Mouse (Mus musculus): ENCODE results near the gene Zfp503. TPM values are rescaled to one million over a fixed set of nuclear protein-coding genes. Genes with fewer than 3 reads are reported as not detected.

The Zfp503 gene
- polyA plus RNA-seq, 1 experiment from 2014 or later, result 41.4 TPM

DNA sequence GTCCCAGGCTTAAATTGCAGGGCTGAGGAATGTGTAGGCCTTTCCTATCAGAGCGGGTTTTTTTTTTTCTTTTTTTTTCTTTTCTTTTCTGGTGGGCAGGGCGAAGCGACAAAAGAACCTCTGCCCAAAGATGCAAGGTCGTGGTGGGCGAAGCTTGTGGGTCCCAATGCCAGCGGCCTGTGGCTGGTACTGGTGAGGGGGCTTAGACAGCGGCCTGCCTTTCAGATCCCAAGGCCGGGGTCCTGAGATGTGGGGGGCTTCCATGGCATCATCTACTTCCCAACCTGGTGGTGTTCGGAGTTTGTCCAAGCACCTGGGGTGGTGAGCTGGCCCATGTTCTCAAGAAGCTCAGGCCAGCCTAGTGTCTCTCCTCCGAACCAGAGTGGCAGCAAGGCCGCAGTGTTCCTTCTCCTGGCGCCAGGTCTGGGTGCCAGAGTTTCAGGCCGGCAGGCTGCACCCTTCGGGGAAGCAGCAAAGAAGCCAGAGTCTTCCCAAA is 7.3 kb downstream of the Zfp503 start:
- H3K4me3 ChIP-seq (replicated peaks; ENCODE audit: low read depth, low read length), result peak overlapping the region; percentile 67
- DNase-seq (ENCODE audit: low spot score) (peak; percentile 55), ATAC-seq (replicated peaks; ENCODE audit: low FRiP score, low read depth) (no peak)
- peak overlapping the region; percentile 91 for H3K27ac ChIP-seq
- H3K36me3 ChIP-seq (ENCODE audit: insufficient read depth, low read length), result peaks cover 11% of the 10 kb centered on the region
- no peaks in the 10 kb centered on the region for H3K27me3 ChIP-seq (ENCODE audit: insufficient read depth, low read length)
- peaks cover 10% of the 10 kb centered on the region; the same call in 1 of the 2 replicates for H3K4me1 ChIP-seq (replicated peaks; ENCODE audit: insufficient read depth, low read length)
- no peak for TF ChIP-seq CTCF (IDR thresholded peaks at IDR 0.05; ENCODE audit: low read depth)
- no peaks in the 10 kb centered on the region for H3K9me3 ChIP-seq (replicated peaks; ENCODE audit: low read length)
- H3K4me2 ChIP-seq (ENCODE audit: low read length), result peak overlapping the region; percentile 89
- H3K9ac ChIP-seq (ENCODE audit: low read depth, low read length), result peak overlapping the region; percentile 85
- 27% methylated on average over 14 of the region's 14 CpGs for WGBS

- Histone ChIP-seq H3K4me3 (replicated peaks; ENCODE audit: low read depth, low read length) (no peak overlapping the region), H3K4me1 (replicated peaks; ENCODE audit: insufficient read depth, low read length) (peaks cover 10% of the 10 kb centered on the region; the same call in 1 of the 2 replicates), H3K9me3 (replicated peaks; ENCODE audit: low read length) (no peaks in the 10 kb centered on the region), H3K4me2 (ENCODE audit: low read length) (peak overlapping the region; percentile 89), H3K27me3 (ENCODE audit: insufficient read depth, low read length) (no peaks in the 10 kb centered on the region), H3K27ac (peak overlapping the region; percentile 91), H3K36me3 (ENCODE audit: insufficient read depth, low read length) (peaks cover 11% of the 10 kb centered on the region), H3K9ac (ENCODE audit: low read depth, low read length) (peak overlapping the region; percentile 32; the same call in 1 of the 2 replicates)
- under 1% methylated on average over 17 of the region's 22 CpGs for WGBS
- peak; percentile 95 for DNase-seq (ENCODE audit: low spot score)
- peak; percentile 90 for TF ChIP-seq CTCF (IDR thresholded peaks at IDR 0.05; ENCODE audit: low read depth)
- ATAC-seq (replicated peaks; ENCODE audit: low FRiP score, low read depth), result peak; percentile 76
Observed at GRCm38 (mm10) chr14:21981462-21981861, 7.9 kb downstream of the Zfp503 start.

DNA sequence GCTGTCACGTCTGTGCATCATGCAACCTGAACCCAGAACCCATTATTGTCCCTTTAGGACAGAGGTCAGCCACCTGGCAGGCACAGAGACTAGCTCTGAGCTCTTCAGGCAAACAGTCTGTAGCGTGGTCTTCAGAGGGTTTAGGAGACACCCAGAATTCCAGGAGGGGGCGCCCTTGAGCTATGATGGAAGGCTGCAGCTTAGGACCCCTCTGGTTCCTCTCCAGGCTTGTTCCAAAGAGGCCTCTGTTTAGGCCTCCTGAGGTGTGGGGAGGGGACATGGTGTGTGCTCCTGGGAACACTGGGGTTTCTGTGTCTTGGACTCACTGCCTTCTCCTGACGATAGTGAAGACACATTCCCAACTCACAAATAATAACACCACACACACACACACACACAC is 20.4 kb downstream of the Zfp503 start:
- DNase-seq (ENCODE audit: low spot score), result peak; percentile 88
- WGBS, result 34% methylated on average over 4 of the region's 4 CpGs
- H3K9me3 ChIP-seq (replicated peaks; ENCODE audit: low read length), result no peaks in the 10 kb centered on the region

DNA sequence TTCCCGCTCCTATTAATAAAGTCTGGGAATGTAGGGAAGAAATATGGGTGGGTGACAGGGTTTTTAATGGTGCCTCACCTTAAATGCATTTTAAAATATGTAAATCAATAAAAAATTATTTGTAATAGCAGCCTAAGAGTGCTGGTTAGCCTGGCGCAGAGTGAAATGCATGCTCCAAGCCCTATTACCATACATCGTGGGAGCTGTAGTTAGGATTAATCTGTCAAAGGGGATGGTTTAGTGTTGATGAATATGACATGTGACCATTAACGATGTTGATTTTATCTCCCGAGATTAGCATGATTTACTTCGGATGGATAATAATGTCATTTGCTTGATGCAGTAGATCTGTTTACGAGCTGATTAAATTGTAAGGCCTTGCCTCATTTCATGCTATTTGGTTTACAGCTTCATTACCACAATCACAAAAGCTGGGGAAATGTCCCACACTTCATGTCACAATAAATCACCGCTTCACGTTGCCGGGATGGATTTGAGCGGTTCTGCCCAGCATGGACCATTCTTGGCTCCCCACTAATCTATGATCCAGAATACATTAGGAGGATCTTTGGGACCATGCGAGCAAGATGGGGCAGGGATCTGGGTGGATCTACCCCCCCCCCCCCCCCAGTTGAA is 21.9 kb downstream of the Zfp503 start:
- Histone ChIP-seq H3K36me3 (ENCODE audit: insufficient read depth, low read length) (no peaks in the 10 kb centered on the region), H3K4me2 (ENCODE audit: low read length) (no peak overlapping the region), H3K9me3 (replicated peaks; ENCODE audit: low read length) (no peaks in the 10 kb centered on the region), H3K27ac (no peak overlapping the region), H3K27me3 (ENCODE audit: insufficient read depth, low read length) (no peaks in the 10 kb centered on the region), H3K4me1 (replicated peaks; ENCODE audit: insufficient read depth, low read length) (no peaks in the 10 kb centered on the region; the same call in 1 of the 2 replicates), H3K9ac (ENCODE audit: low read depth, low read length) (no peak overlapping the region), H3K4me3 (replicated peaks; ENCODE audit: low read depth, low read length) (no peak overlapping the region)
- ATAC-seq (replicated peaks; ENCODE audit: low FRiP score, low read depth), result no peak
- no peak for DNase-seq (ENCODE audit: low spot score)
- TF ChIP-seq CTCF (IDR thresholded peaks at IDR 0.05; ENCODE audit: low read depth), result no peak
- WGBS, result 39% methylated on average over 12 of the region's 12 CpGs

More for the DNA sequence above, 20.4 kb downstream of the Zfp503 start:
- peak; percentile 83 for TF ChIP-seq CTCF (IDR thresholded peaks at IDR 0.05; ENCODE audit: low read depth)
- Histone ChIP-seq H3K27me3 (ENCODE audit: insufficient read depth, low read length) (no peaks in the 10 kb centered on the region), H3K36me3 (ENCODE audit: insufficient read depth, low read length) (no peaks in the 10 kb centered on the region), H3K9ac (ENCODE audit: low read depth, low read length) (no peak overlapping the region), H3K27ac (no peak overlapping the region), H3K4me3 (replicated peaks; ENCODE audit: low read depth, low read length) (no peak overlapping the region), H3K4me2 (ENCODE audit: low read length) (no peak overlapping the region), H3K4me1 (replicated peaks; ENCODE audit: insufficient read depth, low read length) (no peaks in the 10 kb centered on the region)
- ATAC-seq (replicated peaks; ENCODE audit: low FRiP score, low read depth), result peak; percentile 78

DNA sequence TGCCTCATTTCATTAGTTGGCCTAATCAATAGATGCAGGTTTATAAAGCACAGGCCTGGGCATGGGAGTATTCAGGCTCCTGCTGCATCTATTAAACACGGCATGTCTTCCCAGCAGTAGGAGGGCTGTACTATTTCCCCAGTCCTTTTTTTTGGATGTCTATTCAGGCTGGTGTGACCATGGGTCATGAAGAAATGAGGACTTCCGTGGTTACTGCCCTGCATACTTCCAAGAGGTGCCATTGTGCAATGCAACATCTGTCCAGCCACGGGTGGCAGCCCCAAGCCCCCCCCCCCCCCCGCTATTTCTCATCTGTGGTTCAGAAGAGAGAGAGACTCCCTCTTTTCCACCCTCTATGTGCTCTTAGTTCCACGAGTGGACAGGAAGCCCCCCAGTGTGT is 23.1 kb downstream of the Zfp503 start:
- Histone ChIP-seq H3K9me3 (replicated peaks; ENCODE audit: low read length) (no peaks in the 10 kb centered on the region), H3K36me3 (ENCODE audit: insufficient read depth, low read length) (no peaks in the 10 kb centered on the region), H3K4me1 (replicated peaks; ENCODE audit: insufficient read depth, low read length) (no peaks in the 10 kb centered on the region; the same call in 1 of the 2 replicates), H3K4me2 (ENCODE audit: low read length) (no peak overlapping the region), H3K4me3 (replicated peaks; ENCODE audit: low read depth, low read length) (no peak overlapping the region), H3K27ac (no peak overlapping the region), H3K9ac (ENCODE audit: low read depth, low read length) (no peak overlapping the region), H3K27me3 (ENCODE audit: insufficient read depth, low read length) (no peaks in the 10 kb centered on the region)
- TF ChIP-seq CTCF (IDR thresholded peaks at IDR 0.05; ENCODE audit: low read depth), result no peak
- DNase-seq (ENCODE audit: low spot score) (no peak), ATAC-seq (replicated peaks; ENCODE audit: low FRiP score, low read depth) (no peak)
- WGBS, result 60% methylated on average over 4 of the region's 5 CpGs

- H3K36me3 ChIP-seq (ENCODE audit: insufficient read depth, low read length), result no peaks in the 10 kb centered on the region
- WGBS, result 16% methylated on average over 22 of the region's 22 CpGs
- H3K4me3 ChIP-seq (replicated peaks; ENCODE audit: low read depth, low read length), result peak overlapping the region; percentile 14; the same call in 1 of the 2 replicates
- H3K4me2 ChIP-seq (ENCODE audit: low read length), result peak overlapping the region; percentile 48
- ATAC-seq (replicated peaks; ENCODE audit: low FRiP score, low read depth), result peak; percentile 67
- peak; percentile 86 for DNase-seq (ENCODE audit: low spot score)
- no peaks in the 10 kb centered on the region for H3K9me3 ChIP-seq (replicated peaks; ENCODE audit: low read length)
- peak overlapping the region; percentile 54 for H3K27ac ChIP-seq
- no peaks in the 10 kb centered on the region; the same call in 1 of the 2 replicates for H3K4me1 ChIP-seq (replicated peaks; ENCODE audit: insufficient read depth, low read length)
- no peak overlapping the region for H3K9ac ChIP-seq (ENCODE audit: low read depth, low read length)
- H3K27me3 ChIP-seq (ENCODE audit: insufficient read depth, low read length), result no peaks in the 10 kb centered on the region
- 0 out of 2 replicates have a peak, but pooled peaks have one; percentile 14 for TF ChIP-seq CTCF (IDR thresholded peaks at IDR 0.05; ENCODE audit: low read depth)
Observed at GRCm38 (mm10) chr14:21962381-21963050, 26.9 kb downstream of the Zfp503 start.

Data from kidney, postnatal 0 days (tissue).